Mouse (Mus musculus): ENCODE results near the gene Atp10a. TPM values are rescaled to one million over a fixed set of nuclear protein-coding genes. Genes with fewer than 3 reads are reported as not detected.

The Atp10a gene
- total RNA-seq, 1 experiment, result 7.3 TPM

GRCm38 (mm10) chr7:58786986-58787385 is 131.0 kb downstream of the Atp10a start:
- TF ChIP-seq CHD2 (IDR thresholded peaks at IDR 0.05; ENCODE audit: low read depth, low read length) (no peak), ZNF384 (IDR thresholded peaks at IDR 0.05; ENCODE audit: low read depth, low read length) (no peak), HCFC1 (IDR thresholded peaks at IDR 0.05; ENCODE audit: borderline replicate concordance, insufficient read depth, low read length) (no peak), MAFK (IDR thresholded peaks at IDR 0.05; ENCODE audit: insufficient read depth, low read depth, low read length) (no peak), ZC3H11A (IDR thresholded peaks at IDR 0.05; ENCODE audit: borderline replicate concordance, low read depth, low read length) (no peak)
- in situ Hi-C loops (cut with MboI; ENCODE audit: low sequenced_read_pairs in 2 of 2, unreplicated experiment in 2 of 2), result loop anchor here in 1 of 2 experiments (25.0 kb wide), 1 partner anchor 200 kb away; no protein-coding TSS in a partner anchor
- Histone ChIP-seq H3K27ac (ENCODE audit: insufficient read depth, low read depth, low read length, poor library complexity, severe bottlenecking) (no peak overlapping the region), H3K36me3 (ENCODE audit: control insufficient read depth, insufficient read depth, low read length, poor library complexity, severe bottlenecking) (no peaks in the 10 kb centered on the region), H3K4me3 (ENCODE audit: insufficient read depth in 1 of 2, low read depth in 1 of 2, low read length in 2 of 2, poor library complexity in 1 of 2, severe bottlenecking in 1 of 2) (no peak overlapping the region), H3K9me3 (ENCODE audit: control insufficient read depth, insufficient read depth, low read depth, low read length) (no peaks in the 10 kb centered on the region), H3K9ac (ENCODE audit: insufficient read depth, low read depth, low read length, poor library complexity, severe bottlenecking) (no peak overlapping the region), H3K4me1 (ENCODE audit: control insufficient read depth in 2 of 2, insufficient read depth in 2 of 2, low read length in 2 of 2, poor library complexity in 1 of 2) (no peaks in the 10 kb centered on the region)
- DNase-seq (ENCODE audit: low read depth, low spot score), result no peak

DNA sequence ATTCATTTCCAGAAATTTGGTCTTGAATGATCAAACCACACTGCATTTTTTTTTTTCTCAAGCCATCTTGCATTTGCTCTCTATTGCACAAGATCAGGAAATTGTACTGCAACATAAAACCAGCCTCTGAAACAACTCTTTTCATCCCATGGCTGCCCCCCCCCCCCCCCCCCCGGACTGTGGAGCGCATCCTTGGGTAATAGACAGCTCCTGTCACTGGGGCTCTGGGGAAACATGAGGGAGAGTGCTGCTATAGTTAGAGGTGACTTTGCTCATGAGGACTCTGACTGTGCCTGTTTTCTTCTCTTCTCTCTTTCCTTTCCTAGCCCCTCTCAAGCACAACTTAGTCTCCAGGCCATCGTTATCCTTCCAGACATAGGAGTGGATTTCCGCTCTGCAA is 131.6 kb downstream of the Atp10a start:
- no peaks in the 10 kb centered on the region for H3K4me1 ChIP-seq (ENCODE audit: control insufficient read depth in 2 of 2, insufficient read depth in 2 of 2, low read length in 2 of 2, poor library complexity in 1 of 2)
- in situ Hi-C loops (cut with MboI; ENCODE audit: low sequenced_read_pairs in 2 of 2, unreplicated experiment in 2 of 2), result loop anchor here in 1 of 2 experiments (25.0 kb wide), 1 partner anchor 200 kb away; no protein-coding TSS in a partner anchor

GRCm38 (mm10) chr7:58788424-58789261 is 132.7 kb downstream of the Atp10a start:
- H3K9me3 ChIP-seq (ENCODE audit: control insufficient read depth, insufficient read depth, low read depth, low read length), result no peaks in the 10 kb centered on the region
- H3K4me3 ChIP-seq (ENCODE audit: insufficient read depth in 1 of 2, low read depth in 1 of 2, low read length in 2 of 2, poor library complexity in 1 of 2, severe bottlenecking in 1 of 2), result no peak overlapping the region
- TF ChIP-seq ZNF384 (IDR thresholded peaks at IDR 0.05; ENCODE audit: low read depth, low read length) (no peak), ZC3H11A (IDR thresholded peaks at IDR 0.05; ENCODE audit: borderline replicate concordance, low read depth, low read length) (no peak), MAFK (IDR thresholded peaks at IDR 0.05; ENCODE audit: insufficient read depth, low read depth, low read length) (no peak), HCFC1 (IDR thresholded peaks at IDR 0.05; ENCODE audit: borderline replicate concordance, insufficient read depth, low read length) (no peak), CHD2 (IDR thresholded peaks at IDR 0.05; ENCODE audit: low read depth, low read length) (no peak)
- no peaks in the 10 kb centered on the region for H3K36me3 ChIP-seq (ENCODE audit: control insufficient read depth, insufficient read depth, low read length, poor library complexity, severe bottlenecking)
- in situ Hi-C loops (cut with MboI; ENCODE audit: low sequenced_read_pairs in 2 of 2, unreplicated experiment in 2 of 2), result loop anchor here in 1 of 2 experiments (25.0 kb wide), 1 partner anchor 201 kb away; no protein-coding TSS in a partner anchor
- H3K9ac ChIP-seq (ENCODE audit: insufficient read depth, low read depth, low read length, poor library complexity, severe bottlenecking), result no peak overlapping the region
- no peaks in the 10 kb centered on the region for H3K4me1 ChIP-seq (ENCODE audit: control insufficient read depth in 2 of 2, insufficient read depth in 2 of 2, low read length in 2 of 2, poor library complexity in 1 of 2)
- no peak for DNase-seq (ENCODE audit: low read depth, low spot score)
- no peak overlapping the region for H3K27ac ChIP-seq (ENCODE audit: insufficient read depth, low read depth, low read length, poor library complexity, severe bottlenecking)

More for the DNA sequence above, 131.6 kb downstream of the Atp10a start:
- no peak for DNase-seq (ENCODE audit: low read depth, low spot score)
- H3K36me3 ChIP-seq (ENCODE audit: control insufficient read depth, insufficient read depth, low read length, poor library complexity, severe bottlenecking), result no peaks in the 10 kb centered on the region
- H3K9ac ChIP-seq (ENCODE audit: insufficient read depth, low read depth, low read length, poor library complexity, severe bottlenecking), result no peak overlapping the region
- no peak overlapping the region for H3K27ac ChIP-seq (ENCODE audit: insufficient read depth, low read depth, low read length, poor library complexity, severe bottlenecking)
- TF ChIP-seq MAFK (IDR thresholded peaks at IDR 0.05; ENCODE audit: insufficient read depth, low read depth, low read length), result no peak
- no peak for TF ChIP-seq ZC3H11A (IDR thresholded peaks at IDR 0.05; ENCODE audit: borderline replicate concordance, low read depth, low read length)
- no peak for TF ChIP-seq HCFC1 (IDR thresholded peaks at IDR 0.05; ENCODE audit: borderline replicate concordance, insufficient read depth, low read length)
- TF ChIP-seq ZNF384 (IDR thresholded peaks at IDR 0.05; ENCODE audit: low read depth, low read length), result no peak
- TF ChIP-seq CHD2 (IDR thresholded peaks at IDR 0.05; ENCODE audit: low read depth, low read length), result no peak
- no peaks in the 10 kb centered on the region for H3K9me3 ChIP-seq (ENCODE audit: control insufficient read depth, insufficient read depth, low read depth, low read length)
- no peak overlapping the region for H3K4me3 ChIP-seq (ENCODE audit: insufficient read depth in 1 of 2, low read depth in 1 of 2, low read length in 2 of 2, poor library complexity in 1 of 2, severe bottlenecking in 1 of 2)

GRCm38 (mm10) chr7:58797281-58797680 is 141.3 kb downstream of the Atp10a start:
- no peaks in the 10 kb centered on the region for H3K4me1 ChIP-seq (ENCODE audit: control insufficient read depth in 2 of 2, insufficient read depth in 2 of 2, low read length in 2 of 2, poor library complexity in 1 of 2)
- H3K9me3 ChIP-seq (ENCODE audit: control insufficient read depth, insufficient read depth, low read depth, low read length), result no peaks in the 10 kb centered on the region
- TF ChIP-seq ZNF384 (IDR thresholded peaks at IDR 0.05; ENCODE audit: low read depth, low read length) (no peak), CHD2 (IDR thresholded peaks at IDR 0.05; ENCODE audit: low read depth, low read length) (no peak), MAFK (IDR thresholded peaks at IDR 0.05; ENCODE audit: insufficient read depth, low read depth, low read length) (no peak), ZC3H11A (IDR thresholded peaks at IDR 0.05; ENCODE audit: borderline replicate concordance, low read depth, low read length) (no peak), HCFC1 (IDR thresholded peaks at IDR 0.05; ENCODE audit: borderline replicate concordance, insufficient read depth, low read length) (no peak)
- H3K9ac ChIP-seq (ENCODE audit: insufficient read depth, low read depth, low read length, poor library complexity, severe bottlenecking), result no peak overlapping the region
- no peaks in the 10 kb centered on the region for H3K36me3 ChIP-seq (ENCODE audit: control insufficient read depth, insufficient read depth, low read length, poor library complexity, severe bottlenecking)
- H3K27ac ChIP-seq (ENCODE audit: insufficient read depth, low read depth, low read length, poor library complexity, severe bottlenecking), result no peak overlapping the region
- no peak overlapping the region for H3K4me3 ChIP-seq (ENCODE audit: insufficient read depth in 1 of 2, low read depth in 1 of 2, low read length in 2 of 2, poor library complexity in 1 of 2, severe bottlenecking in 1 of 2)
- in situ Hi-C loops (cut with MboI; ENCODE audit: low sequenced_read_pairs in 2 of 2, unreplicated experiment in 2 of 2), result loop anchor here in 1 of 2 experiments (25.0 kb wide), 1 partner anchor 210 kb away; no protein-coding TSS in a partner anchor
- no peak for DNase-seq (ENCODE audit: low read depth, low spot score)

All from ES-E14 (cell line).